13 mouse cellular contexts compared by ENCODE assay signal in genomic region chr2:136598743-136599142, GRCm38 (mm10).
DNase-seq lines count a peak whose midpoint lies in the region; ATAC-seq and TF ChIP-seq lines count a peak whose summit lies in the region.
"Had no signal": no experiment of that assay in that cellular context is flagged by ENCODE, and none has a peak within 500 bp of the region (broad histone marks: within the 10 kb centered on the region; RNA-seq: fewer than 3 reads in every experiment).

No protein-coding gene starts in this region.

- no peak overlapping the region for H3K4me2 ChIP-seq in hindbrain, embryonic 16.5 days (ENCODE audit: low read length)
- H3K4me2 ChIP-seq in hindbrain, embryonic 13.5 days, result no peak overlapping the region

- no peaks in the 10 kb centered on the region for H3K4me1 ChIP-seq in hindbrain, embryonic 16.5 days (ENCODE audit: control insufficient read depth, insufficient read depth, low read depth, low read length)
- 0 out of 2 replicates have a peak, but pooled peaks cover 7% of the 10 kb centered on the region for H3K4me1 ChIP-seq in hindbrain, embryonic 13.5 days (replicated peaks)
- peaks cover 5% of the 10 kb centered on the region for H3K4me1 ChIP-seq in olfactory bulb, adult 2 months (ENCODE audit: control insufficient read depth, insufficient read depth, low read length)

- ATAC-seq in hindbrain, embryonic 16.5 days, result peak; percentile 6; the same call in 1 of the 2 replicates
- ATAC-seq in hindbrain, embryonic 13.5 days (ENCODE audit: low FRiP score), result no peak

- H3K36me3 ChIP-seq in hindbrain, embryonic 16.5 days (ENCODE audit: control insufficient read depth, insufficient read depth, low read length), result no peaks in the 10 kb centered on the region
- no peaks in the 10 kb centered on the region for H3K36me3 ChIP-seq in hindbrain, embryonic 13.5 days

- TF ChIP-seq POLR2A in olfactory bulb, adult 2 months (IDR thresholded peaks at IDR 0.05; ENCODE audit: insufficient read depth, low read depth, low read length), result no peak

- no peak overlapping the region for H3K4me3 ChIP-seq in hindbrain, embryonic 16.5 days (ENCODE audit: low read length)
- H3K4me3 ChIP-seq in hindbrain, embryonic 13.5 days, result no peak overlapping the region
- no peak overlapping the region for H3K4me3 ChIP-seq in olfactory bulb, adult 2 months (ENCODE audit: insufficient read depth, low read depth, low read length)

- no peak for TF ChIP-seq CTCF in olfactory bulb, adult 2 months (IDR thresholded peaks at IDR 0.05; ENCODE audit: insufficient read depth, low read depth, low read length)

- H3K9me3 ChIP-seq in hindbrain, embryonic 16.5 days (ENCODE audit: control insufficient read depth, low read length), result no peaks in the 10 kb centered on the region
- no peaks in the 10 kb centered on the region for H3K9me3 ChIP-seq in hindbrain, embryonic 13.5 days

- peak; percentile 21 to 75 for DNase-seq in adrenal gland, adult (ENCODE audit: inconsistent age in 2 of 2, low spot score in 1 of 2)
- DNase-seq in adrenal gland, adult 8-10 months, result no peak
- peak; percentile 27 for DNase-seq in layer of hippocampus, adult 11-12 months (ENCODE audit: low spot score)
- no peak for DNase-seq in kidney, adult 18-20 months
- DNase-seq in embryo, embryonic 11 days, result no peak
- DNase-seq: heart, adult 18-20 months; heart, postnatal 4 days; kidney, adult 9 months; thymus, adult 18-20 months had no signal

- H3K27me3 ChIP-seq in hindbrain, embryonic 16.5 days (replicated peaks; ENCODE audit: control insufficient read depth, insufficient read depth, low read length), result no peaks in the 10 kb centered on the region
- no peaks in the 10 kb centered on the region for H3K27me3 ChIP-seq in hindbrain, embryonic 13.5 days

- WGBS in hindbrain, embryonic 16.5 days, result 75% methylated on average over 6 of the region's 6 CpGs
- WGBS in hindbrain, embryonic 13.5 days, result 83% methylated on average over 6 of the region's 6 CpGs
- WGBS in olfactory bulb, adult 2 months, result 55% methylated on average over 6 of the region's 6 CpGs

- no peak overlapping the region for H3K27ac ChIP-seq in hindbrain, embryonic 16.5 days (ENCODE audit: low read depth, low read length)
- H3K27ac ChIP-seq in hindbrain, embryonic 13.5 days, result no peak overlapping the region
- peak overlapping the region; percentile 78 for H3K27ac ChIP-seq in olfactory bulb, adult 2 months (ENCODE audit: insufficient read depth, low read depth, low read length)
- H3K27ac ChIP-seq: liver, embryonic 14.5 days had no signal

- H3K9ac ChIP-seq in hindbrain, embryonic 16.5 days (ENCODE audit: low read depth, low read length), result no peak overlapping the region
- no peak overlapping the region for H3K9ac ChIP-seq in hindbrain, embryonic 13.5 days
- H3K9ac ChIP-seq: liver, embryonic 14.5 days had no signal

Comparison
In these comparisons a context has a peak if more than half of its experiments do, and no peak if none do; other contexts are left out.
1. DNase-seq: peak in adrenal gland, adult (2 of 2) and layer of hippocampus, adult 11-12 months (single experiment); none in adrenal gland, adult 8-10 months (single experiment), kidney, adult 18-20 months (single experiment) and embryo, embryonic 11 days (single experiment).